Mouse (Mus musculus) bone marrow macrophage, adult 2 months (primary cell): ENCODE data around the gene Pdcd6.

ENCODE experiments used
- CTCF ChIP-seq: IDR thresholded peaks from 2 replicates; pipeline ENCODE4 v1.5.1; 2012; ENCODE audit warnings: low read depth, mild to moderate bottlenecking, low read length, moderate library complexity
- POLR2A ChIP-seq: IDR thresholded peaks from 2 replicates; pipeline ENCODE4 v1.6.1; 2012; ENCODE audit warnings: mild to moderate bottlenecking, low read depth, low read length, borderline replicate concordance

GRCm38 (mm10) chr13:74314616-74315015, 2.8 kb downstream of the Pdcd6 start:
- TF ChIP-seq CTCF (no peak), POLR2A (no peak)
